Mouse (Mus musculus): ENCODE measurements around the gene Txnrd2. TPM values are rescaled to one million over a fixed set of nuclear protein-coding genes. Genes with fewer than 3 reads are reported as not detected.
A peak's percentile ranks its signal among the peaks of the same experiment; 100 is the strongest.

Txnrd2 gene
- polyA plus RNA-seq, 1 experiment from 2014 or later, result 23.5 TPM

GRCm38 (mm10) chr16:18384211-18384610, 42.0 kb upstream of the Txnrd2 start:
- Histone ChIP-seq H3K4me1 (ENCODE audit: control insufficient read depth, insufficient read depth, low read length) (peaks cover 58% of the 10 kb centered on the region), H3K27me3 (replicated peaks; ENCODE audit: control insufficient read depth, insufficient read depth, low read length) (no peaks in the 10 kb centered on the region), H3K9ac (ENCODE audit: low read length) (no peak overlapping the region), H3K9me3 (replicated peaks; ENCODE audit: control insufficient read depth, low read length) (no peaks in the 10 kb centered on the region), H3K4me2 (ENCODE audit: low read length) (no peak overlapping the region), H3K4me3 (ENCODE audit: low read depth, low read length) (no peak overlapping the region), H3K36me3 (ENCODE audit: control insufficient read depth, insufficient read depth, low read length) (no peaks in the 10 kb centered on the region), H3K27ac (ENCODE audit: low read depth, low read length) (peak overlapping the region; percentile 44; the same call in 1 of the 2 replicates)
- DNase-seq (ENCODE audit: low spot score) (no peak), ATAC-seq (no peak)
- WGBS, result 38% methylated on average over 7 of the region's 7 CpGs

DNA sequence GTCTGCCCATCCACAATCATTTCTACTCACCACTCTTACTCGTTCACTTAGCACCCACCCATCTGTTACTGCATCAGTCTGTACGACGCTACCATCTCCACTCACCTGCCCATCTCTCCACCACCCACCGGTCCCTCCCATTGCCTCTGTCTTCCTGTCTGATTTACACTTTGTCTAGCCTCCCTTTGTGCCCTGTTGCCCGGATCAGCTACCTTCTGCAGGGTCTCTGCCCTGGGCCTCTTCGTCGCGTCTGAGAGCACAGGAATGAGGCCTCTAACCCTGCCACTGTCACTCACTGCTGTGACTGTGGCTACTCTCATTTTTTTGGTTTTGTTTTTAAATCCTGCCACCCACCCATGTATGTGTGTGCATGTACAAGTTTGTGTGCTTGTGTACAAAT, 41.5 kb upstream of the Txnrd2 start:
- Histone ChIP-seq H3K4me2 (ENCODE audit: low read length) (no peak overlapping the region), H3K4me3 (ENCODE audit: low read depth, low read length) (no peak overlapping the region), H3K27me3 (replicated peaks; ENCODE audit: control insufficient read depth, insufficient read depth, low read length) (no peaks in the 10 kb centered on the region), H3K9ac (ENCODE audit: low read length) (no peak overlapping the region), H3K36me3 (ENCODE audit: control insufficient read depth, insufficient read depth, low read length) (no peaks in the 10 kb centered on the region), H3K4me1 (ENCODE audit: control insufficient read depth, insufficient read depth, low read length) (peaks cover 54% of the 10 kb centered on the region), H3K9me3 (replicated peaks; ENCODE audit: control insufficient read depth, low read length) (no peaks in the 10 kb centered on the region), H3K27ac (ENCODE audit: low read depth, low read length) (peak overlapping the region; percentile 44; the same call in 1 of the 2 replicates)
- ATAC-seq (no peak), DNase-seq (ENCODE audit: low spot score) (no peak)
- WGBS, result 64% methylated on average over 8 of the region's 8 CpGs

GRCm38 (mm10) chr16:18385411-18385810, 40.8 kb upstream of the Txnrd2 start:
- DNase-seq (ENCODE audit: low spot score) (no peak), ATAC-seq (no peak)
- Histone ChIP-seq H3K4me3 (ENCODE audit: low read depth, low read length) (no peak overlapping the region), H3K4me2 (ENCODE audit: low read length) (no peak overlapping the region), H3K27ac (ENCODE audit: low read depth, low read length) (no peak overlapping the region), H3K36me3 (ENCODE audit: control insufficient read depth, insufficient read depth, low read length) (no peaks in the 10 kb centered on the region), H3K4me1 (ENCODE audit: control insufficient read depth, insufficient read depth, low read length) (peaks cover 47% of the 10 kb centered on the region), H3K9ac (ENCODE audit: low read length) (no peak overlapping the region), H3K9me3 (replicated peaks; ENCODE audit: control insufficient read depth, low read length) (no peaks in the 10 kb centered on the region), H3K27me3 (replicated peaks; ENCODE audit: control insufficient read depth, insufficient read depth, low read length) (no peaks in the 10 kb centered on the region)
- WGBS, result 73% methylated on average over 5 of the region's 5 CpGs

DNA sequence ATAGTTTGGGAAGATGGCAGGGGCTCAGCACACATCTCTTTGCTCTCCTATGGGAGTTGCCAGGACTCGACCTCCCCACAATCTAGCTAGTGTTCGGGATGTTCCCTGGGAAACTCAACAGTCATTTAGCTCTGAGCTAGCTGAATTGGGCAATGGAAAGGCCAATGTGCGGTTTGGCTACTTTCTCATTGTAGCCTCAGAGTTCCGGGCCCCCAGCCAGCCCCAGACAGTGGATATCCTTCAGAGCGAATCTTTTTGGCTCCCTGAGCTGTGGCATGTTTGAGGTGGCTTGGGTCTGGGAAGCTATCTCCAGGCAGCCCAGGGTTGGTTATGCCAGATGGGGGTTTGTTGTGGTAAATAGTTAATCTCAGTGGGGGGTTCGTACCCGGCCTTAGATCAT, 39.7 kb upstream of the Txnrd2 start:
- ATAC-seq, result no peak
- Histone ChIP-seq H3K4me2 (ENCODE audit: low read length) (no peak overlapping the region), H3K27ac (ENCODE audit: low read depth, low read length) (no peak overlapping the region), H3K9me3 (replicated peaks; ENCODE audit: control insufficient read depth, low read length) (no peaks in the 10 kb centered on the region), H3K9ac (ENCODE audit: low read length) (no peak overlapping the region), H3K36me3 (ENCODE audit: control insufficient read depth, insufficient read depth, low read length) (no peaks in the 10 kb centered on the region), H3K4me3 (ENCODE audit: low read depth, low read length) (no peak overlapping the region), H3K27me3 (replicated peaks; ENCODE audit: control insufficient read depth, insufficient read depth, low read length) (no peaks in the 10 kb centered on the region), H3K4me1 (ENCODE audit: control insufficient read depth, insufficient read depth, low read length) (peaks cover 37% of the 10 kb centered on the region)
- DNase-seq (ENCODE audit: low spot score), result peak; percentile 31
- 65% methylated on average over 7 of the region's 7 CpGs for WGBS

DNA sequence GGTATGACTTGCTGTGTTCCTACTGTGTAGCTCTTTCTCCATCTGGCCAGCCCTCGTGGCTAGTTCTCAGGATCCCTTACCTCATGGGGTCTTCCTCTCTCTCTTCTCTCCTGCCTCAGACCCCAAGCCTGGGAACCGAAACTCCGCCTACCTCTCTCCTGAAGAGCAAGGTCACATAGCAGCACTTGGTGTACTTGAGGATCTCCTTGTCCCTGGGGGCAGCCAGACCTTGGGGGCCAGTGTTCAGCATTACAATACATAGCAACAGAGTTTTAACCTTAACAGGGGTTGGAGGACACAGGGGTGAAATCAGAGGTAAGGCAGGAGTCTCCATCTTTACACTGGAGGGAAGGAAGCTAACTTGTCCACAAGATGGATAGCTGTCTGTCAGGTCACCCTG, 39.2 kb upstream of the Txnrd2 start:
- no peak overlapping the region for H3K9ac ChIP-seq (ENCODE audit: low read length)
- no peak overlapping the region for H3K27ac ChIP-seq (ENCODE audit: low read depth, low read length)
- H3K4me1 ChIP-seq (ENCODE audit: control insufficient read depth, insufficient read depth, low read length), result peaks cover 33% of the 10 kb centered on the region
- 52% methylated on average over 3 of the region's 3 CpGs for WGBS
- H3K4me3 ChIP-seq (ENCODE audit: low read depth, low read length), result no peak overlapping the region
- no peak for DNase-seq (ENCODE audit: low spot score)
- H3K4me2 ChIP-seq (ENCODE audit: low read length), result no peak overlapping the region
- ATAC-seq, result no peak
- H3K27me3 ChIP-seq (replicated peaks; ENCODE audit: control insufficient read depth, insufficient read depth, low read length), result no peaks in the 10 kb centered on the region
- no peaks in the 10 kb centered on the region for H3K9me3 ChIP-seq (replicated peaks; ENCODE audit: control insufficient read depth, low read length)
- H3K36me3 ChIP-seq (ENCODE audit: control insufficient read depth, insufficient read depth, low read length), result no peaks in the 10 kb centered on the region

- Histone ChIP-seq H3K9me3 (replicated peaks; ENCODE audit: control insufficient read depth, low read length) (no peaks in the 10 kb centered on the region), H3K9ac (ENCODE audit: low read length) (no peak overlapping the region), H3K27ac (ENCODE audit: low read depth, low read length) (no peak overlapping the region), H3K36me3 (ENCODE audit: control insufficient read depth, insufficient read depth, low read length) (no peaks in the 10 kb centered on the region), H3K4me2 (ENCODE audit: low read length) (no peak overlapping the region), H3K4me1 (ENCODE audit: control insufficient read depth, insufficient read depth, low read length) (peaks cover 31% of the 10 kb centered on the region), H3K4me3 (ENCODE audit: low read depth, low read length) (no peak overlapping the region), H3K27me3 (replicated peaks; ENCODE audit: control insufficient read depth, insufficient read depth, low read length) (no peaks in the 10 kb centered on the region)
- 54% methylated on average over 5 of the region's 7 CpGs for WGBS
- DNase-seq (ENCODE audit: low spot score), result no peak
- ATAC-seq, result no peak
These were observed 38.2 kb upstream of the Txnrd2 start for GRCm38 (mm10) chr16:18387704-18388582.

DNA sequence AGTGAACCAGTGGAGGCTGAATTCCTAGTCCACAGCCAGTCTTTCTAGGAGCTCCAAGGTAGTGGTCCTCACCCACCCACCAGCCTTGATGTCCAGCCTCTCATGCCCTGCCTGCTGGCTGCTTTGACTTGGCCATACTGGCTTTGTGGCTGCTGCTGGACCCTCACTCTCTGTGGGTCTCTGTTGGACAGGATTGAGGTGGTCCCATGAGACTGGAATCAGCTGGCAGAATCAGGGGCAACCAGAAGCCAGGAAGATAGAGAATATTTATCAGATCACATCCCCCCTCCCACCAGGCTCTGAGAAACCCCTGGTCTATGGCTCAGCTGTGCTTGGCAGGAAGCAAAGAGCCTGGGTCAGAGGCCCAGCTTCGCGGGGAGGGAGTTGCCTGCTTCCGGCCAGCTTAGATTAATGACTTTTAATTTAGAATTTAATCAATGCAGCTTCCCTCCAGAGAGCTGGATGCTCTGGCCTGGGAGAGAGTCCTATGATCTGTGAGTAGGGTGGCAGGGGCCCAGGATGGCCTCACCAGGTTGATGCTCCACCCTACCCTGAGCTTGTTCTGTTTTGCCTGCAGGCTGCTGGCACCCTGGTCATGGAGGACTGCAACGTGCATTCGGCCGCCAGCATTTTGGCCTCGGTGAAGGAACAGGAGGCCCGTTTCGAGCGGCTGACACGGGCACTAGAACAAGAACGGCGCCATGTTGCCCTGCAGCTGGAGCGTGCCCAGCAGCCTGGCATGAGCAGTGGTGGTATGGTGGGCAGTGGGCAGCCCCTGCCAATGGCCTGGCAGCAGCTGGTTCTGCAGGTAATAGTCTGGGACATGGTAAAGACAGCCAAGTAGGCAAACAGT, 37.4 kb upstream of the Txnrd2 start:
- Histone ChIP-seq H3K4me2 (ENCODE audit: low read length) (no peak overlapping the region), H3K27ac (ENCODE audit: low read depth, low read length) (no peak overlapping the region), H3K27me3 (replicated peaks; ENCODE audit: control insufficient read depth, insufficient read depth, low read length) (no peaks in the 10 kb centered on the region), H3K4me1 (ENCODE audit: control insufficient read depth, insufficient read depth, low read length) (peaks cover 28% of the 10 kb centered on the region), H3K36me3 (ENCODE audit: control insufficient read depth, insufficient read depth, low read length) (no peaks in the 10 kb centered on the region), H3K9ac (ENCODE audit: low read length) (no peak overlapping the region), H3K9me3 (replicated peaks; ENCODE audit: control insufficient read depth, low read length) (no peaks in the 10 kb centered on the region), H3K4me3 (ENCODE audit: low read depth, low read length) (no peak overlapping the region)
- WGBS, result 90% methylated on average over 14 of the region's 14 CpGs
- no peak for DNase-seq (ENCODE audit: low spot score)
- no peak for ATAC-seq

- no peak for DNase-seq (ENCODE audit: low spot score)
- Histone ChIP-seq H3K9ac (ENCODE audit: low read length) (no peak overlapping the region), H3K27me3 (replicated peaks; ENCODE audit: control insufficient read depth, insufficient read depth, low read length) (no peaks in the 10 kb centered on the region), H3K4me2 (ENCODE audit: low read length) (no peak overlapping the region), H3K36me3 (ENCODE audit: control insufficient read depth, insufficient read depth, low read length) (no peaks in the 10 kb centered on the region), H3K9me3 (replicated peaks; ENCODE audit: control insufficient read depth, low read length) (no peaks in the 10 kb centered on the region), H3K4me3 (ENCODE audit: low read depth, low read length) (no peak overlapping the region), H3K4me1 (ENCODE audit: control insufficient read depth, insufficient read depth, low read length) (peaks cover 31% of the 10 kb centered on the region), H3K27ac (ENCODE audit: low read depth, low read length) (no peak overlapping the region)
- 75% methylated on average over 6 of the region's 6 CpGs for WGBS
- ATAC-seq, result no peak
These were observed 35.8 kb upstream of the Txnrd2 start for GRCm38 (mm10) chr16:18390399-18390798.

DNA sequence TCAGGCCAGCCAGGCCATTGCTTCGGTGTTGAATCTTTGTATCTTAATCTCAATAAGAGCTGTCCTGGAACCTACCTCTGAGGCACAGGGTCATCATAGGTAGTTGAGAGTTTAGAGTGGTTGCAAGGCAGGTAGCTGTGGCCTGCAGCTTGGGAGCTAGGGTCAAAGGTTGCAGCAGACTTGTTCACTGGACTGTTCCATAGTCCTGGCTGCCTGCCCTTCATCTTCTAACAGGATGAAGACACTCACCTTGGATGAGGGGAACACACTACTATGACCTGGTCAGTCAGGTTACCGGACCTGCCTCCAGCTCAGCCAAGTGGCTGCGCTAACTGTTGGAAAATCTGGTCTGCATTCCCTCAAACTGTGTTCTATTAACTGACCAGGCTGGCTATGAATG, 35.1 kb upstream of the Txnrd2 start:
- no peak for ATAC-seq
- 97% methylated on average over 3 of the region's 3 CpGs for WGBS
- peaks cover 35% of the 10 kb centered on the region for H3K4me1 ChIP-seq (ENCODE audit: control insufficient read depth, insufficient read depth, low read length)

More for the DNA sequence above, 35.1 kb upstream of the Txnrd2 start:
- Histone ChIP-seq H3K27me3 (replicated peaks; ENCODE audit: control insufficient read depth, insufficient read depth, low read length) (no peaks in the 10 kb centered on the region), H3K9me3 (replicated peaks; ENCODE audit: control insufficient read depth, low read length) (no peaks in the 10 kb centered on the region), H3K36me3 (ENCODE audit: control insufficient read depth, insufficient read depth, low read length) (no peaks in the 10 kb centered on the region), H3K27ac (ENCODE audit: low read depth, low read length) (no peak overlapping the region), H3K9ac (ENCODE audit: low read length) (no peak overlapping the region), H3K4me3 (ENCODE audit: low read depth, low read length) (no peak overlapping the region), H3K4me2 (ENCODE audit: low read length) (no peak overlapping the region)
- DNase-seq (ENCODE audit: low spot score), result no peak

All from forebrain, embryonic 14.5 days (tissue).